8 mouse cellular contexts compared by ENCODE assay signal in the genomic region with DNA sequence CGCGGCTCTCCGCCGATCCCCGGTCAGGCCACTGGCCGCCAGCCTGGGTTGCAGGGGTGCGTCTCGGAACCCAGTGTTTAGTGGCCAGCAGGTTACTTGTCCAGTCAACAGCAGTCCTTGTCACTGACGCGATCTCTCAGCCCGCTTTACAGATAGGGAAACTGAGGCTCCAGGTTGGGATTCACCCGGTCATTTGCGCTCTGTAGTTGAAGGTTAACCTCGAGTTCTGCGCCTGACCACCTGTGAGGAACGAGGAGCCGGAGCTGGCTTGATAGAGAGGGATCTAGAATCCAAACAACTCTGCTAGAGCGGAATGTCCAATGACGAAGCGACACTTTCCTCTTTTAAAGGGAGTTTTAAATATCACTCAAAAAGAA. TPM values are rescaled to one million over a fixed set of nuclear protein-coding genes. Genes with fewer than 3 reads are reported as not detected.
DNase-seq lines count a peak whose midpoint lies in the region; TF ChIP-seq lines count a peak whose summit lies in the region.

A gene (minus strand): TSS at position 321 of the 377 bp plus-strand sequence.

- peak within 1 kb of the TSS; percentile 85 for H3K4me3 ChIP-seq in bone marrow macrophage, adult 2 months (ENCODE audit: insufficient read depth, low read length)
- H3K4me3 ChIP-seq in midbrain, embryonic 10.5 days = peak within 1 kb of the TSS; percentile 78

- intact Hi-C loops in gastrocnemius, postnatal 36 days (cut with DNase I) = loop anchor here (10.0 kb wide), 1 partner anchor 1045 kb away; a partner anchor contains a TSS

- H3K9me3 ChIP-seq in midbrain, embryonic 10.5 days (replicated peaks) = no peaks in the 10 kb centered on the region

- TF ChIP-seq CTCF in bone marrow macrophage, adult 2 months (IDR thresholded peaks at IDR 0.05; ENCODE audit: low read depth, low read length) = no peak

- H3K27me3 ChIP-seq in midbrain, embryonic 10.5 days (ENCODE audit: low read depth, poor library complexity, severe bottlenecking) = no peaks in the 10 kb centered on the region

- TF ChIP-seq POLR2A in bone marrow macrophage, adult 2 months (IDR thresholded peaks at IDR 0.05; ENCODE audit: borderline replicate concordance, low read depth, low read length) = no peak

- peak in 1 of 2 experiments; percentile 30 for DNase-seq in layer of hippocampus, adult 18-20 months (ENCODE audit: low spot score in 2 of 2)
- DNase-seq in layer of hippocampus, adult 11-12 months (ENCODE audit: low spot score) = no peak
- DNase-seq in gastrocnemius, postnatal 36 days = no peak
- DNase-seq in layer of hippocampus, adult 8-10 months (ENCODE audit: low spot score in 2 of 2) = peak in 1 of 2 experiments; percentile 48
- DNase-seq in midbrain, embryonic 10.5 days (ENCODE audit: low spot score) = no peak
- no peak for DNase-seq in spleen, adult 18-20 months
- no peak for DNase-seq in right cerebral cortex, postnatal 36 days (ENCODE audit: low spot score in 2 of 2)

- peak within 1 kb of the TSS; percentile 88 for H3K27ac ChIP-seq in bone marrow macrophage, adult 2 months (ENCODE audit: insufficient read depth, low read depth, low read length)
- H3K27ac ChIP-seq in midbrain, embryonic 10.5 days (replicated peaks) = peak within 1 kb of the TSS; percentile 97

- peaks cover 17% of the 10 kb centered on the region for H3K4me1 ChIP-seq in bone marrow macrophage, adult 2 months (ENCODE audit: control insufficient read depth, insufficient read depth, low read length)
- peaks cover 27% of the 10 kb centered on the region for H3K4me1 ChIP-seq in midbrain, embryonic 10.5 days

- 22% methylated on average over 20 of the region's 20 CpGs for WGBS in midbrain, embryonic 10.5 days

- H3K36me3 ChIP-seq in midbrain, embryonic 10.5 days = peaks cover 6% of the 10 kb centered on the region

RNA-seq across cellular contexts. Expression of the gene that starts here (rescaled TPM):
- 10 to 100 TPM; 69.7 to 71.3 TPM for total RNA-seq in layer of hippocampus, adult 18-20 months (2021)
- polyA plus RNA-seq in bone marrow macrophage, adult 2 months (2012; ENCODE audit: insufficient read depth, insufficient read length, missing spikeins) = 37.7 and 41.0 TPM in 2 replicates
- total RNA-seq in gastrocnemius, postnatal 36 days (2021) = 10 to 100 TPM; 29.9 to 31.5 TPM
- total RNA-seq in layer of hippocampus, adult 8-10 months (2022) = 10 to 100 TPM; 71.4 to 86.7 (median 76.9) TPM
- polyA plus RNA-seq in midbrain, embryonic 10.5 days (2016; fragmentation: Nextera tagmentation; extraction: Ambion mirVana) = 60.5 and 65.8 TPM in 2 replicates
